Mouse (Mus musculus) frontal cortex, adult 2 months (tissue): ENCODE results near the gene Gldc. TPM values are rescaled to one million over a fixed set of nuclear protein-coding genes. Genes with fewer than 3 reads are reported as not detected.
A peak's percentile ranks its signal among the peaks of the same experiment; 100 is the strongest.
"Not testable (repeated sequence)": the region's sequence is repeated elsewhere in the genome, so short reads cannot be mapped to it uniquely, and the experiment has no call there.

Source experiments
- DNase-seq, 2 experiments: peaks; one replicate each; pipeline ENCODE4 v3.0.0; 2022; ENCODE audit warnings: low spot score in 1 of 2; ENCODE audit errors: extremely low spot score in 1 of 2
- polyA plus RNA-seq: library from polyadenylated mRNA; depleted of rRNA; stranded (reverse); fragments of >200 nt; gene quantifications from 2 replicates; pipeline ENCODE4 v1.2.3, GENCODE M21; 2012; rRNA removed

Gene Gldc
- 33.1 and 36.5 TPM in 2 replicates for polyA plus RNA-seq

DNA sequence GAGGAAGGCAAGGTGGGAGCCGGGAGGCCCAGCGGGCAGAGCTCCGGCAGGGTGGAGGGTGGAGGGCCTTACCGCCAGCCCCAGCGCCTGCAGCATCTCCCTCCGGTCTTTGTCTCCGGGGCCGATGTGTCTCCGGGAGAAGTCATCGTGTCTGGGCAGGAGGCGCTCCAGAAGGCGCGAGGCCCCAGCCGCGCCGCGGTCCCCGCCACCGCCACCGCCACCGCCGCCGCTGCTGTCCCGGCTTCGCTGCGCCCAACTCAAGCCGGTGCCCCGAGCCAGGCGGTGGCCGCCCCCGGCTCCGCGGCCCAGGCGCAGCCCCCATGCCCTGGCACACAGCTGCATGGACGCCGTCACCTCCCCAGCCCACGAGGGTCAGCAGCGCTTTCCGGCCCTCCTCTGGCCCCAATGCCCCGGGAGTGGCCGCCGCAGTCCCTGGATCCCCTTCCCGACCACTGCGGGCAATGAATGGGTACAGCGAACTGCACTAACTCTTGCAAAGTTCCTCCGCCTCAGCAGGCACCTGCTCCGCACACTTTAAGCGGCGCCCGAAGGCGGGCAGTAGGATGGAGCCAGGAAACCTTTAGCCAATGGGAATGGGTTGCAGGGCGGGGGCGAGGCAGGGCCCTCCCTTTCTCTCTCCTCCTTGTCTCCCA lies at the start of gene Gldc:
Gene Gldc, minus strand, starts transcription at position 511 of the 653 bp plus-strand sequence.
- peak; percentile 20 to 62 for DNase-seq

DNA sequence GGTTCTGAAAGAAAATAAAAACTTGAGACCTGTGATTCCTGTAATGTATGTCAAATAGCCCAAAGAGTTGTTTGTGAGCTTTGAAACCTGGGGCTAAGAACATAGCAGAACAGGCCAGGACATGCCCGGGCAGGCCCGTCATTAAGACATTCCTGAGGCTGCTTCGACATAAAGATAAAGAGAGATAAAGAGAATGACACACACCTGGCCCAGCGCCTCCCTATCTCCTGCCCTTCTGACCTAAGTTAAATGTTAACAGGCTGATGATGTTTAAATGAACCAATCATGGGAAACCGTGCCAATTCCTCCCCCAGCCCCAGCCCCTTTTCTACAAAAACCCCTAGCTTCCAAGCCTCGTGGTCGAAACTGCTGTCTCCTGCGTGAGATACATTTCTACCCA lies 47.4 kb upstream of the Gldc start:
- not testable (repeated sequence) for DNase-seq

DNA sequence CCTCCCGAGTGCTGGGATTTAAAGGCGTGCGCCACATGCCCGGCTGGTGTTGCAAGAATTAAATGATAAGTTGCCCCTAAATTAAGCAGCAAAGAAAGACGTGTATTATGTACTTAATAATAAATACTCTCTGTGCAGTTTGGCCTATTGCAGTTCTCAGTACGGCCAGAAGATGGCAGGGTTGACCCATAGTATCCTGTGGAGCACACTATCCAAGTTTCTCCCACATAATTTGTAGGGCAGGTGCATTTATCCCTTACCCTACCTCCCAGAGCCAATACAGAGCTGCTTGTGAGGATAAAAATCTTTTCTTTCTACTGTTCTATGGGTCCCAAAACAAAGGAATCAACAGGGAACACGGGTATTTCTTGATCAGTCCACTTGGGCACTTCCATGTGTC lies 42.1 kb upstream of the Gldc start:
- peak in 1 of 2 experiments; percentile 80 for DNase-seq

DNA sequence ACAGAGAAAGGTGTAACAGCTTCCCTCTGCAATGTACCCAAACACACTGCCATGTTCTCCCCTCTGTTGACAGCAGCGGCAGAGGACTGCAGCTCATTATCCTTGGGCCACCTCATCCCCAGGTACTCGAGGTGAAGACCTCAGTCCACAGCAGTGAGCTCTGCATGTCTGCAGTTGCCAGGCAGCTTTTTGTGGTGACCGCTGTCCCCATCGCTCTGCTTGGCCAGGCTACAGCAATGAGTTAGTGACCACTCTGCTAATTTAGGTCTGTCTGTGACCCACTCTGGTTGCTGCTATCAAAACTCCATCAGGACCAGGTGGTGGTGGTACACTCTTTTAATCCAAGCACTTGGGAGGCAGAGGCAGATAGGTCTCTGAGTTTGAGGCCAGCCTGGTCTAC lies 41.0 kb upstream of the Gldc start:
- no peak for DNase-seq

DNA sequence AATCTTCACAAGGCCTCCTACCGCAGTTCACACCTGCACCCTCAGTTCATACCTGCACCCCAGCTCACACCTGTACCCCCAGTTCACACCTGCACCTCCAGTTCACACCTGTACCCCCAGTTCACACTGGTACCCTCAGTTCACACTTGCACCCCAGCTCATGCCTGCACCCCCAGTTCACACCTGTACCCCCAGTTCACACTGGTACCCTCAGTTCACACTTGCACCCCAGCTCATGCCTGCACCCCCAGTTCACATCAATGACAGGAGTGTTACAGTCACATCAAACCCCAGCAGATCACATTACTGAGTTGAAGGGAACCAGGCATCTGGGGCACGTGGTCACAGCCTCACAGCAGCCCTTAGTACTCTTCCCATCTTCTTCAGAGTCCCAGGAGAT lies 40.5 kb upstream of the Gldc start:
- not testable (repeated sequence) for DNase-seq

DNA sequence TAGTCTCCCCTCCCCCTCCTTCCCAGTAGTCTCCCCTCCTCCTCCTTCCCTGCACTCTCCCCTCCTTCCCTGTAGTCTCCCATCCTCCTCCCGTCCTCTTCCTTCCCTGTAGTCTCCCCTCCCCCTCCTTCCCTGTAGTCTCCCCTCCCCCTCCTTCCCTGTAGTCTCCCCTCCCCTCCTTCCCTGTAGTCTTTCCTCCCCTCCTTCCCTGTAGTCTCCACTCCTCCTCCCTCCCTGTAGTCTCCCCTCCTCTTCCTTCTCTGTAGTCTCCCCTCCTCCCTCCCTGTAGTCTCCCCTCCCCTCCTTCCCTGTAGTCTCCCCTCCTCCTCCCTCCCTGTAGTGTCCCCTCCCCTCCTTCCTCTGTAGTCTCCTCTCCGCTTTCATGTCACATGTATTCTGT lies 38.8 kb upstream of the Gldc start:
- DNase-seq, result no peak

DNA sequence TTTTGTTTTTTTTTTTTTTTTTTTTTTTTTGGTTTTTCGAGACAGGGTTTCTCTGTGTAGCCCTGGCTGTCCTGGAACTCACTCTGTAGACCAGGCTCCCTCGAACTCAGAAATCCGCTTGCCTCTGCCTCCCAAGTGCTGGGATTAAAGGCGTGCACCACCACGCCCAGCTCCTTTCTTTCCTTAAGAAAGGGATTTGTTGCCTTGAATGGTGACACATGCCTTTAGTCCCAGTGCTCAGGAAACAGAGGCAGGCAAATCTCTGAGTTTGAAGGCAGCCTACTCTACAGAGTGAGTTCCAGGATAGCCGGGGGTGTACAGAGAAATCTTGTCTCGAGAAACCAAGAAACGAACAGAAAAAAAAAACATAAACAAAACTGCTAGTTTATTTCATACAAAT lies 33.8 kb upstream of the Gldc start:
- DNase-seq, result not testable (repeated sequence)

DNA sequence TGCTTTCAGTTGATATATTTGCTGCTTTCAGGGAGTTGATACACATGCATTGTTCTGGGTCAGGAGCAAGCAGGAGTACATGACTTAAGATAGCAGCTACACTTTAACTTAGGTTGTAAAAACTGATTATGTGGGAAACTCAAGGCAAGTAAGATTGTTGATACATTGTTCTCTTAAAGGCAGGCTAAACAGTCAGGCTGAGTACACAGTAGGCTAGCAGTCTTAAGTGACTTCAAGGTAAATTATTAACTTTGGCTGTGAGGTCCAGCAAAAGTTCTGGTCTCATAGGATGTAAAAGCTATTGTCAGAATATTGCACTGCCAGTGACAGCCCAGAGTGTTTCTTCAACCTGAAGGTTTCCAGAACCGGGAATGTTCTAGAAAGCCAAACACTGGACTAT lies 31.8 kb upstream of the Gldc start:
- DNase-seq, result no peak

DNA sequence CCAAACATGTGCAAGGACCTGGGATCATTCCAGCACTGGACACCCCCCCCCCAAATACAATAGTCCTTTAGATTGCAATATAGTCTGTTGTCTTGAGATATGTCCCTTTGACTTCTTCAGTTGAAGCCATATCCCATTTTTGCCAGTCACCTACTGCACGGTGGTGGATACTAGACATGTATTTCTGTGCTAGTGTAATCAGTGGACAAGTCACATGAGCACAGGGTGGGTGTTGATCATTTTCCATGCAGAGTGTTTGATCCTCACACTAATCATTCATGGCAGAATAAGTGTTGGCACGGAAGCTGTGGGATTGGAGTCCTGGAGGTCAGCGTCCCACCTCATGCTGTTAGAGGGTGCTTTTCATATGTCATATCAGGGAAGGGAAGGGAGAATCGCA lies 30.6 kb upstream of the Gldc start:
- DNase-seq, result no peak

DNA sequence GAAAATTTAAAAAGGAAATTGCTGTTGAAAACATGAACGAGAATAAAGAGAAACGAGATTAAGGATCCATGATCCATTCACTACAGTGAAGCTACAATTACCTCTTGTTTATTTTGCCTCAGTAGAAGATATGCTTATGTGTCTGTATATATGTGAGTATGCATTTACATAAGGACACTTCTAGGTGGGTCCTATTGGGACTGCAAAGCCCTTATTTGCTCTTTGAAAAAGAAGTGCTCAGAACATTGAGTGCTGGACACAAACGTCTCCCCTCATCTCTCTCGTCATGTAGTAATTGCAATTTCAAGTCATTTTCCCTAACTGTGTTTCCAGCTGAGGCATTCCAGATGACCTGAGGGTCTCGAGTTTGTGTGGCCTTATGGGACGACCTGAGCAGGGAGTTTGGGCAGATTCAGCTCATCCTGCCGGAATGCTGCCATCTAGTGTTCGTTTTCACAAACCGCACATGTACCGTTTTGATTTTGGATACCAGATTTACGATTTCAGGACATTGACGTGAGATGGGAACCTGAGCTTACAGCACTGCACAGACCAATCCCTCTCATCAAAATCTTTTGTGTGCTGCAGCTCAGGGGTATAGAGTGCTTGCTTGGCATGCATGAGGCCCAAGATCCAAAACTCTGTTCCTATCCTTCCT lies 30.1 kb upstream of the Gldc start:
- peak in 1 of 2 experiments; percentile 64 for DNase-seq

DNA sequence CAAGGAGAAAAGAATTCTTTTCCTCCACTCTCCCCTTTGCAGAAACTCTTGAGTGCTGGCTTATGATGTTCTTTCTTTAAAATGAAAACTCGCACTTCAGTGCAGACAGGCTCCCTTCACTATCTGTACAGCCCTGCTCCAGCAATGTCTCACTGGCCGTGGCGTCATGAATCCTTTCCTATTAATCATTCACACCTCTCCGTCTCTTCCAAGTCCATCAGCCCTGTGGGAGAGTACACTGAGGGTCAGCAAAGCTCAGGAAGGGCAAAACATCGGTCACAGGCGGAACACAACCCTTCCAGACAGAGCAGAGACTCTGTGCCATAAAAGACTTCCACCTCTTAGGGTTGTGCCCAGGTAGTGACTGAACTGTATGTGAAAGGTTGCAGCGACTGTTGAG lies 26.9 kb upstream of the Gldc start:
- DNase-seq, result no peak

DNA sequence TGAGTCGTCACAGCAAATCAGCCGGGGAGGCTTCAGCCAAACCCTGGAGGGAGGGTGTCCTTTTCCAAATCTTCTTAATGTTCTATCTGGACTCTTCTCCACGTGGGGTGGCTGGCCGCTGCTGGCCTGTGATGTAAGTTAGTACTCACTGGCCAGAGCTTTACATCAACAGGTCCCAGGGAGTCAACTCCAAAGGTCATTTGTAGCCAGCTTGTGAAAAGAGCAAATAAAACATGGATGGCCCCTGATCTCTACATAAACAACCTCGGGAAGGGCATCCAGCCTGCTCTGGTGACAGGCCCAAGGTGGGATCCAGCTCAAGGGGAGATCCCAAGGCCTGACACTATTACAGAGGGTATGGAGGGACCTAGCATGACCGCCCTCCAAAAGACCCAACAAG lies 19.8 kb upstream of the Gldc start:
- no peak for DNase-seq

DNA sequence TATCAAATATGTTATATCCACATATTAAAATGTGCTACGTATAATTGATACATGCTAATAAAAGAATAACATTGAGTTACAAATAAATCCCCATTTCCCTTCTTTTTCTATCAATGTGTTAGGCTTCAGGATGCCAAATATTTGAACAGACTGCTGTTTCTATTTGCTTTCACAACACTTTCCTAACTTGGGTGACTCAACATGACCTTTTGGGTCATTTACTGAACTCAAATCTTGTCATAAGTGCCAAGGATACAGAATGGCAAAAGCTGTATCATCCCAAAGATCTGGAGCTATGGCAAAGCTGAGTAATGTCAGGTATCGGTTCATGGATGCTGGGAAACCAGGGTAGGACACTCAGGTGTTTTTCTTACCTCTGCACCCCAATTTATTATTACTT lies 12.0 kb upstream of the Gldc start:
- DNase-seq, result no peak

DNA sequence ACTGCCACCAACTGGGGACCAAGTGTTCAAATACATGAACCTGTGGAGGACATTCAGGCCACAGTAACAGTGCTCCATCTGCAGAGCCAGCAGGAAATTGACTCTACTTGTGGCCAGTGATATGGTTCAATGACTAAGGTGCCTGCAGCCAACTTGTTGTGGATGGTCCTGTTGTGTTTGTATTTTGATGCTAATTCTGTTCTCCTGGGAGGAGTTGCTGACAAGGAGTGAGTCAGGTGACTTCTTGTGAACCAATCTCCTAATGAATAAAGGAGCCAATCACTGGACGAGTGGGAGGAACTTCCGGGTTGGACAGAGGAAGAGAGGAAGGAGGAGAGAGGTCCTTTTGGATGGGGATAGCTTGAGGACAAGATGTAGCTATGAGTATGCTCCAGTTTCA lies 10.3 kb upstream of the Gldc start:
- DNase-seq, result no peak

DNA sequence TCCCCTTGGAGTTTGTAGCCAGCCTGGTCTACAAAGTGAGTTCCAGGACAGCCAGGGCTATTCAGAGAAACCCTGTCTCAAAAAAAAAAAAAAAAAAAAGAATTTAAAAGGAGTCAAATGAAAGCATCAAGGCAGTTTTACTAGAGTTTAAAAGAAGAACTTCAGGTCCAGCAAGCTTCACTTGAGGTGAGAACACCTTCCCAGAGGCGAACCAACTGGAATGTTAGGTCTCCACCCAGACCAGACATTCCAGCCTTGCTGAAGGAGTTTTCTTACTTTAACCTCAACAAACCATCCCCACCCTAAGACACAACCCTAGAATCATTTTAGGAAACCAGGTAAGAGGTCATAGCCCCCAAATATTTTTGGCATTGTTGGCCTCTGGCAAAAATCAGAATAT lies 4.8 kb upstream of the Gldc start:
- DNase-seq, result no peak

DNA sequence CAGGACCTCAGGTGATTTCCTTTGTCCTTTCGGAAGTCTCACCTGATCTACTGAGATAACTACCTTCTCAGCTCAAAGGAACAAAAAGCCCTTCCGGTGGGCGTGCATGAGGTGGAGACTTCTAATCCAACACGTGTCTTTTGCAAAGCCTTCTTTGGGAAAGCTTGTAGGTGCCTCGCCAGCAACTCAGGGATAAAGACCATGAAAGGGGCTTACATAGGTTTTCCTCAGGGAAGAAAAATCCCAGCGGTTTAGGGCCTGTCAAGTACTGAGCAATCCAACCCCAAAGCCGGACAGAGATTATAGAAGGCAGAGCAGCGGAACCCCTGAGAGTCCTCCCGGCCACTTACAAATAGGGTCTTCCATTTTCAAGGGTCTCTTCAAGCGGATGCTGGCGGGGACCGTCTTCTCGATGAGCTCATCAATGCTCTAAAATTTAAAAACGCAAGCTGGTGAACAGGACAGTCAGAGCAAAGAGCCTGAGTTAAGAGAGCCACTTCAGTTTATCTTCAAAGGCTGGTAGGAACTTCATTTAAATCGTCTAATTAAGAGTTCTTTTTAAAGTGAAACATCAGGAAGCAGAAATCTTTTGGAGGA lies 1.1 kb downstream of the Gldc start:
- no peak for DNase-seq

DNA sequence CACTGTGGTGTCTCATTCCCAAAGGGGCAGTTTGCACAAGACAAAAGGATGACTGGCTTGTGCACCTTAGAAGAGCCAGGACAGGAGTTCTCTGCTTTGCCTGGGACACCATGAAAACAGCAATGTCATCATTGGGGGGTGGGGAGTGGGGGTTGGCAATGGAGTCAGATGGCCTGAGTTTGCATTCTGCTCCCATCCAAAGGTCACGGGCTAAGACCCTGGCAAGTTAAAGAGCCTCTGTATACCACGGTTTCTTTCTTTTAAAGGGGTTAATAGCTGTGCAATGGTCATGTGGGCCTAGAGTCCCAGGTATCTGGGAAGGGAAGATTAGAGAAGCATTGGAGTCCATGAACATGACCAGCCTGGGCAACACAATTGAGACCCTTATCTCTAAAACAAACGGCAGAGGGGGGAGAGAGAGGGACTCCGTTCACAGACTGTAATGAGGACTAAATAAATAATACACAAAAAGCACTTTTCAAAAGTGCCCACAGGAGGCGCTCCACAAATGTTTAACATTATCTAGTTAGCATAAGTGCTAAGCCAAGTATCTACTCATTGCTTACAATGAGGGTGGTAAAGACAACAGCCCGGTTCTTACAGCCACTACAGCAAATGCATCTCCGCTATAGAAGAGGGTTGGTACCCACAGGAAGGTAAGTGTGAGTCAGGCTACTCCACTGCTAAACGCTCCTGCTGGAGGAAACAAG lies 3.7 kb downstream of the Gldc start:
- no peak for DNase-seq

DNA sequence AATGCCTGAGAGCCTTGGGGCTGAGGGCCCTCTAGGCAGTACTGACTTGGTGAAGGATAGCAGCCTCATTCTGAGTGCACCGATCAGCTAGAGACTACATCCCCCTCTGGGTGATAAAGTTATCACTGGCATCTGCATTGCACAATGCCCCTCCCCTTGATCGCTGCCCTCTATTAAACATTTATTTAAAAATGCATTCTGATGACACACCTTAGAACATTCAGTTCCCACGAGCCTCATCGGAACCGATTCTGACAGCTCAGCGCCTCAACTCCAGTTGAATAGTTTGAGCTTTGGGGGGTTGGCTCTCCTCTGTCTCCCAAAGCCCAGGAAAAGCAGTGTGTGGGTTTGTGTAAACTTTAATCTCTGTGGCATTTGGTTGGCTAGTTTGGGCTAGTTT lies 4.9 kb downstream of the Gldc start:
- DNase-seq, result no peak

DNA sequence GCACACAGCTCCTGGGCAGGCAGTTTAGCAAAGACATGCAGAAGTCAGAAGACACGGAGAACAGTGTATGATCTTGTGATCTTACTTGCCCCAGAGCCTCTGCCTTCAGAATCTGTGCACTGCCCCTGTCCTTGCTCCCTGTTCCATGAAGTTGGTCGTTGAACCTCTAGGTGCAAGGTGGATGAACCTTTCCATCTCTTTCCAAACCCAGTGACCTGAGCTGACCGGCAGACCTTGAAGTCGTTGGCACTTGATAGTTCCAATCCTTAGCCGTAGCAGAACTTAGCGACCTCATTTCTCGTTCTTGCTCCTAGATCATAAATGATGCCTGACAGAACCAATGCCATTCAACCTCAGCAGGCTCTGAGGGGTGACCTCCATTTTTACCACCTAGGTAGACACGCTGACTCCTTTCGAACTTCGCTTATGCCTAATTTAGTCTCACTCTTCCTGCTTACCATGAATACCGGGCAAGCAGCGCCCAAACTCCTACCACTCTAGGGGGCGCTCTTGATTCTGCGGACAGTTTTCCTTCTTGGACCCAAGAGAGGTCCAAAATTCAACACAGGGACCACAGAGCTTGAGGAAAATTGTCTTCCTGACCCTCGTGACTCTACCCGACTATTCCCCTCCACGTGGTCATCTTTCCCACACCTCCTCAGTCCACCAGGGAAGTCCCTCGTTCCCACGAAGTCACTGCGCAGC lies 8.3 kb downstream of the Gldc start:
- no peak for DNase-seq

DNA sequence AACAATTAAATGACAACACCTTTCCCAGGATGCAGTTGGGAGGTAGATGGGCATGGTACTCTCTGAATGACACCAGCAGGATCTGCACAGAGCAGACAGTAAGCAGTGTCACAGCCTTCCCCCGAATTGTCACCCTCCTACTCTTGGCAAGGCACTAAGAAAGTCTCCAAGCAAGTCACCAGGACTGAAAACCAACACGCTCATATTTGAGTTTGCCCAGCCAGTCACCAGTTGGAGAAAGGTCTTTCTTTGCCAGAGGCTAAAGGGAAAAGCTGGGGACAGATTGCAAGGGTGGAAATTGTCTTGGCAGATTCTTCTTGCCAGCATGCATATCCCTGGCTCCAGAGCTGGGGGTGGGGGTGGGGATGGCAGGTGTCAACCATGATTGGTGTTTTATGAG lies 11.0 kb downstream of the Gldc start:
- no peak for DNase-seq

DNA sequence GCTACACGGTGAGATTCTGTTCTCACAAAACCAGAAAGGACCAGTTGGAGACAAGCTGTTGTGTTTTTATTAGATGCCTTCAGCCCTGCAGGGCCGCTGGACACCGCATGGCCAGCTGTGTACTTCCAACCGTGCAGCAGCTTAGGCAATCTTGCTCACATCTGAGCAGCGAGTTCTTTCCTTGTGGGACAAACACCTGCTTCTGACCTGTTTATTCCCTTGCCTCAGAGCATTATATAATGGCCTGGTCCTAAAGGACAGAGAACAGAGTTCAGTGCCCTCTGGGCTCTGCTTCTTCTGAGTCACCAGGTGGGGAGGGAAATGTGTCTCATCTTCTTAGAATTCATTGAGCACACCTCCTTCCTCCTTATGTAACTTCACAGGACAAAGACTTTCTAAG lies 12.4 kb downstream of the Gldc start:
- no peak for DNase-seq
